Mouse (Mus musculus) C2C12 (cell line): Measurements from ENCODE around the gene Gm47791. TPM values are rescaled to one million over a fixed set of nuclear protein-coding genes. Genes with fewer than 3 reads are reported as not detected.

Source experiments
- H3K27me3 ChIP-seq: one replicate; pipeline ENCODE4 v1.6.1; 2011; ENCODE audit not compliant: control insufficient read depth, insufficient read depth, insufficient read length
- H3K36me3 ChIP-seq: one replicate; pipeline ENCODE4 v1.6.1; 2011; ENCODE audit not compliant: control insufficient read depth, insufficient read depth
- H3K4me3 ChIP-seq: one replicate; pipeline ENCODE4 v1.5.1; 2011; ENCODE audit warnings: mild to moderate bottlenecking, control low read depth; ENCODE audit not compliant: poor library complexity, insufficient read depth, severe bottlenecking
- H3K79me2 ChIP-seq: one replicate; pipeline ENCODE4 v1.6.1; 2011; ENCODE audit not compliant: control insufficient read depth, insufficient read depth
- H3K79me3 ChIP-seq: one replicate; pipeline ENCODE4 v1.6.1; 2011; ENCODE audit warnings: low read depth, control low read depth
- H3ac ChIP-seq: one replicate; pipeline ENCODE3; 2011; ENCODE audit warnings: low read depth; ENCODE audit not compliant: control insufficient read depth, insufficient read length
- CEBPB ChIP-seq: IDR thresholded peaks from one replicate; pipeline ENCODE4 v1.6.1; 2011; ENCODE audit warnings: low read depth, mild to moderate bottlenecking, control low read depth, moderate library complexity
- CTCF ChIP-seq: IDR thresholded peaks from one replicate; pipeline ENCODE4 v1.5.1; 2011; ENCODE audit not compliant: control insufficient read depth, insufficient read depth, insufficient read length
- FOSL1 ChIP-seq: IDR thresholded peaks from one replicate; pipeline ENCODE4 v1.8.0; 2011; ENCODE audit warnings: mild to moderate bottlenecking, low read length; ENCODE audit not compliant: poor library complexity, insufficient read depth, severe bottlenecking
- MAX ChIP-seq: IDR thresholded peaks from one replicate; pipeline ENCODE4 v1.6.1; 2011; ENCODE audit warnings: mild to moderate bottlenecking, control low read depth
- MYOD1 ChIP-seq: IDR thresholded peaks from one replicate; pipeline ENCODE4 v1.6.1; 2011; ENCODE audit warnings: low read depth; ENCODE audit not compliant: control insufficient read depth, insufficient read length
- MYOG ChIP-seq: IDR thresholded peaks from one replicate; pipeline ENCODE4 v1.6.1; 2011; ENCODE audit not compliant: control insufficient read depth, insufficient read length; ENCODE audit errors: extremely low read depth
- USF1 ChIP-seq: IDR thresholded peaks from one replicate; pipeline ENCODE4 v1.6.1; 2011; ENCODE audit warnings: low read depth, mild to moderate bottlenecking, control low read depth, moderate library complexity
- polyA plus RNA-seq: library from polyadenylated mRNA; unstranded; fragments of >200 nt; fragmentation: generic; extraction: Trizol; gene quantifications from one replicate; pipeline ENCODE4 v1.2.1, GENCODE M21; 2012; ENCODE audit warnings: missing spikeins

Gene Gm47791
- polyA plus RNA-seq, 1 experiment: not detected

- TF ChIP-seq CTCF (no peak), USF1 (no peak), MYOD1 (no peak), CEBPB (no peak), FOSL1 (no peak), MYOG (no peak), MAX (no peak)
- no peaks in the 10 kb centered on the region for H3K79me3 ChIP-seq
These were observed 4.4 kb downstream of the Gm47791 start for GRCm38 (mm10) chr1:82766641-82767040.

GRCm38 (mm10) chr1:82766227-82766626 is 4.8 kb downstream of the Gm47791 start:
- no peak for TF ChIP-seq MAX
- TF ChIP-seq FOSL1: no peak
- no peak for TF ChIP-seq CTCF
- TF ChIP-seq MYOG: no peak
- no peak for TF ChIP-seq MYOD1
- no peak for TF ChIP-seq CEBPB
- no peak for TF ChIP-seq USF1
- no peaks in the 10 kb centered on the region for H3K27me3 ChIP-seq
- no peaks in the 10 kb centered on the region for H3K79me3 ChIP-seq
- H3K4me3 ChIP-seq: no peak overlapping the region
- H3ac ChIP-seq: no peak overlapping the region
- no peaks in the 10 kb centered on the region for H3K79me2 ChIP-seq
- peaks cover 8% of the 10 kb centered on the region for H3K36me3 ChIP-seq

More at GRCm38 (mm10) chr1:82766641-82767040, 4.4 kb downstream of the Gm47791 start:
- Histone ChIP-seq H3K79me2 (no peaks in the 10 kb centered on the region), H3K27me3 (no peaks in the 10 kb centered on the region), H3ac (no peak overlapping the region), H3K36me3 (peaks cover 7% of the 10 kb centered on the region), H3K4me3 (no peak overlapping the region)

- TF ChIP-seq MYOD1 (no peak), USF1 (no peak)
- Histone ChIP-seq H3K27me3 (no peaks in the 10 kb centered on the region), H3ac (no peak overlapping the region)
These were observed 8.8 kb downstream of the Gm47791 start for GRCm38 (mm10) chr1:82762274-82762673.

GRCm38 (mm10) chr1:82761454-82762169 is 9.4 kb downstream of the Gm47791 start:
- Histone ChIP-seq H3ac (no peak overlapping the region), H3K79me3 (no peaks in the 10 kb centered on the region), H3K27me3 (no peaks in the 10 kb centered on the region), H3K79me2 (no peaks in the 10 kb centered on the region), H3K4me3 (no peak overlapping the region), H3K36me3 (peaks cover 17% of the 10 kb centered on the region)
- no peak for TF ChIP-seq USF1
- TF ChIP-seq MYOD1: no peak
- TF ChIP-seq FOSL1: no peak
- no peak for TF ChIP-seq MAX
- TF ChIP-seq MYOG: no peak

More at GRCm38 (mm10) chr1:82762274-82762673, 8.8 kb downstream of the Gm47791 start:
- Histone ChIP-seq H3K36me3 (peaks cover 12% of the 10 kb centered on the region), H3K79me2 (no peaks in the 10 kb centered on the region), H3K79me3 (no peaks in the 10 kb centered on the region), H3K4me3 (no peak overlapping the region)

- no peaks in the 10 kb centered on the region for H3K79me3 ChIP-seq
- peaks cover 25% of the 10 kb centered on the region for H3K36me3 ChIP-seq
- H3ac ChIP-seq: no peak overlapping the region
- no peaks in the 10 kb centered on the region for H3K27me3 ChIP-seq
- no peak overlapping the region for H3K4me3 ChIP-seq
- TF ChIP-seq MAX: no peak
- no peak for TF ChIP-seq USF1
- no peak for TF ChIP-seq MYOG
- TF ChIP-seq CEBPB: no peak
- TF ChIP-seq FOSL1: no peak
- TF ChIP-seq MYOD1: no peak
- TF ChIP-seq CTCF: no peak
- no peaks in the 10 kb centered on the region for H3K79me2 ChIP-seq
These were observed 11.5 kb downstream of the Gm47791 start for GRCm38 (mm10) chr1:82759520-82759919.

GRCm38 (mm10) chr1:82747714-82748452 is 23.2 kb downstream of the Gm47791 start:
- H3K36me3 ChIP-seq: peaks cover 43% of the 10 kb centered on the region
- no peak overlapping the region for H3K4me3 ChIP-seq
- no peak overlapping the region for H3ac ChIP-seq
- no peaks in the 10 kb centered on the region for H3K79me3 ChIP-seq
- no peaks in the 10 kb centered on the region for H3K27me3 ChIP-seq
- TF ChIP-seq CEBPB (no peak), MYOG (no peak), MAX (no peak), USF1 (no peak), FOSL1 (no peak), CTCF (no peak), MYOD1 (no peak)
- no peaks in the 10 kb centered on the region for H3K79me2 ChIP-seq
